Mouse (Mus musculus) limb, embryonic 15.5 days (tissue): Measurements from ENCODE around the gene Foxp1. TPM values are rescaled to one million over a fixed set of nuclear protein-coding genes. Genes with fewer than 3 reads are reported as not detected.

Experiments
- ATAC-seq: fragments of 200-750 bp; cut with Nextera tagmentation; 2 replicates; pipeline ENCODE4 v1.8.0; 2017; ENCODE audit warnings: low read depth, moderate TSS enrichment; ENCODE audit not compliant: insufficient number of reproducible peaks, low FRiP score, low TSS enrichment
- H3K27ac ChIP-seq: fragments of 300-500 bp; sonication (generic); 2 replicates; pipeline ENCODE4 v1.5.1; 2015; ENCODE audit warnings: moderate library complexity, mild to moderate bottlenecking, inconsistent platforms
- H3K27me3 ChIP-seq: fragments of 300-500 bp; sonication (generic); 2 replicates; pipeline ENCODE4 v1.6.1; 2015; ENCODE audit warnings: inconsistent platforms
- H3K36me3 ChIP-seq: fragments of 300-500 bp; sonication (generic); 2 replicates; pipeline ENCODE4 v1.6.1; 2015; ENCODE audit warnings: inconsistent platforms
- H3K4me1 ChIP-seq: fragments of 300-500 bp; sonication (generic); 2 replicates; pipeline ENCODE4 v1.6.1; 2015; ENCODE audit warnings: inconsistent platforms
- H3K4me2 ChIP-seq: fragments of 300-500 bp; sonication (generic); 2 replicates; pipeline ENCODE4 v1.6.1; 2015; ENCODE audit warnings: mild to moderate bottlenecking, inconsistent platforms
- H3K4me3 ChIP-seq: fragments of 300-500 bp; sonication (generic); 2 replicates; pipeline ENCODE4 v1.5.1; 2015; ENCODE audit warnings: mild to moderate bottlenecking, inconsistent platforms
- H3K9ac ChIP-seq: fragments of 300-500 bp; sonication (generic); 2 replicates; pipeline ENCODE4 v1.6.1; 2015; ENCODE audit warnings: inconsistent platforms
- H3K9me3 ChIP-seq: fragments of 300-500 bp; sonication (generic); 2 replicates; pipeline ENCODE4 v1.6.1; 2016; ENCODE audit warnings: inconsistent platforms
- WGBS: fragments of 180-500 bp; shearing (Covaris S2); methylation state at CpG from one replicate; pipeline ENCODE4 v1.1.7; 2015; 5-methylcytosine and 5-hydroxymethylcytosine counted together
- polyA plus RNA-seq: library from polyadenylated mRNA; unstranded; fragments of >200 nt; fragmentation: Nextera tagmentation; extraction: Ambion mirVana; gene quantifications from 2 replicates; pipeline ENCODE4 v1.2.1, GENCODE M21; 2015

The Foxp1 gene
- polyA plus RNA-seq, 1 experiment from 2014 or later = 142 TPM

- no peak for ATAC-seq
- no peaks in the 10 kb centered on the region for H3K27me3 ChIP-seq
- H3K4me3 ChIP-seq = no peak overlapping the region
- WGBS = 90% methylated on average over 3 of the region's 3 CpGs
- H3K9me3 ChIP-seq = no peaks in the 10 kb centered on the region
- peaks cover 6% of the 10 kb centered on the region; the same call in 1 of the 2 replicates for H3K4me1 ChIP-seq
- no peaks in the 10 kb centered on the region for H3K36me3 ChIP-seq
- H3K27ac ChIP-seq = no peak overlapping the region
- no peak overlapping the region for H3K9ac ChIP-seq
- no peak overlapping the region for H3K4me2 ChIP-seq
Measured at GRCm38 (mm10) chr6:99343815-99344214, 178.7 kb downstream of the Foxp1 start.

GRCm38 (mm10) chr6:99342416-99342815 lies 180.1 kb downstream of the Foxp1 start:
- ATAC-seq = no peak
- Histone ChIP-seq H3K4me2 (no peak overlapping the region), H3K9ac (no peak overlapping the region), H3K4me3 (no peak overlapping the region), H3K9me3 (no peaks in the 10 kb centered on the region), H3K27me3 (no peaks in the 10 kb centered on the region), H3K4me1 (peaks cover 18% of the 10 kb centered on the region), H3K36me3 (no peaks in the 10 kb centered on the region), H3K27ac (no peak overlapping the region)
- WGBS = 98% methylated on average over 3 of the region's 3 CpGs

- 65% methylated on average over 4 of the region's 4 CpGs for WGBS
- H3K36me3 ChIP-seq = no peaks in the 10 kb centered on the region
- no peak for ATAC-seq
Measured at GRCm38 (mm10) chr6:99340902-99341301, 181.6 kb downstream of the Foxp1 start.

GRCm38 (mm10) chr6:99339986-99340721 lies 182.4 kb downstream of the Foxp1 start:
- peaks cover 20% of the 10 kb centered on the region for H3K4me1 ChIP-seq
- H3K9me3 ChIP-seq = no peaks in the 10 kb centered on the region
- H3K4me3 ChIP-seq = no peak overlapping the region
- no peaks in the 10 kb centered on the region for H3K36me3 ChIP-seq
- WGBS = 63% methylated on average over 10 of the region's 10 CpGs
- H3K27ac ChIP-seq = no peak overlapping the region
- no peak overlapping the region for H3K4me2 ChIP-seq
- H3K9ac ChIP-seq = no peak overlapping the region
- ATAC-seq = no peak
- H3K27me3 ChIP-seq = no peaks in the 10 kb centered on the region

More at GRCm38 (mm10) chr6:99340902-99341301, 181.6 kb downstream of the Foxp1 start:
- Histone ChIP-seq H3K9me3 (no peaks in the 10 kb centered on the region), H3K4me2 (no peak overlapping the region), H3K4me1 (peaks cover 18% of the 10 kb centered on the region), H3K9ac (no peak overlapping the region), H3K27me3 (no peaks in the 10 kb centered on the region), H3K4me3 (no peak overlapping the region), H3K27ac (no peak overlapping the region)

- Histone ChIP-seq H3K4me1 (peaks cover 20% of the 10 kb centered on the region), H3K9me3 (no peaks in the 10 kb centered on the region), H3K27ac (no peak overlapping the region), H3K9ac (no peak overlapping the region), H3K27me3 (no peaks in the 10 kb centered on the region), H3K4me3 (no peak overlapping the region), H3K36me3 (no peaks in the 10 kb centered on the region), H3K4me2 (no peak overlapping the region)
- WGBS = 32% methylated on average over 5 of the region's 5 CpGs
- ATAC-seq = no peak
Measured at GRCm38 (mm10) chr6:99339343-99339620, 183.2 kb downstream of the Foxp1 start.

GRCm38 (mm10) chr6:99338593-99339342 lies 183.8 kb downstream of the Foxp1 start:
- no peak for ATAC-seq
- Histone ChIP-seq H3K9me3 (no peaks in the 10 kb centered on the region), H3K4me2 (no peak overlapping the region), H3K9ac (no peak overlapping the region), H3K36me3 (no peaks in the 10 kb centered on the region), H3K27me3 (no peaks in the 10 kb centered on the region), H3K27ac (no peak overlapping the region), H3K4me3 (no peak overlapping the region), H3K4me1 (peaks cover 20% of the 10 kb centered on the region)
- 56% methylated on average over 9 of the region's 9 CpGs for WGBS

GRCm38 (mm10) chr6:99338174-99338573 lies 184.3 kb downstream of the Foxp1 start:
- H3K9me3 ChIP-seq = no peaks in the 10 kb centered on the region
- H3K4me1 ChIP-seq = peaks cover 20% of the 10 kb centered on the region
- H3K27ac ChIP-seq = peak overlapping the region; percentile 47; the same call in 1 of the 2 replicates
- H3K4me3 ChIP-seq = no peak overlapping the region
- H3K4me2 ChIP-seq = no peak overlapping the region
- H3K27me3 ChIP-seq = no peaks in the 10 kb centered on the region
- H3K36me3 ChIP-seq = no peaks in the 10 kb centered on the region
- WGBS = 47% methylated on average over 3 of the region's 3 CpGs
- ATAC-seq = no peak
- H3K9ac ChIP-seq = no peak overlapping the region

- Histone ChIP-seq H3K4me1 (peaks cover 20% of the 10 kb centered on the region), H3K9me3 (no peaks in the 10 kb centered on the region), H3K4me2 (no peak overlapping the region), H3K4me3 (no peak overlapping the region), H3K36me3 (no peaks in the 10 kb centered on the region), H3K9ac (no peak overlapping the region), H3K27me3 (no peaks in the 10 kb centered on the region), H3K27ac (peak overlapping the region; percentile 47; the same call in 1 of the 2 replicates)
- 35% methylated on average over 6 of the region's 6 CpGs for WGBS
- no peak for ATAC-seq
Measured at GRCm38 (mm10) chr6:99337575-99337974, 184.9 kb downstream of the Foxp1 start.

- Histone ChIP-seq H3K9me3 (no peaks in the 10 kb centered on the region), H3K36me3 (no peaks in the 10 kb centered on the region), H3K4me1 (peaks cover 20% of the 10 kb centered on the region), H3K9ac (no peak overlapping the region), H3K4me2 (no peak overlapping the region), H3K27ac (no peak overlapping the region), H3K4me3 (no peak overlapping the region), H3K27me3 (no peaks in the 10 kb centered on the region)
- 30% methylated on average over 5 of the region's 5 CpGs for WGBS
- ATAC-seq = no peak
Measured at GRCm38 (mm10) chr6:99336191-99336590, 186.3 kb downstream of the Foxp1 start.

GRCm38 (mm10) chr6:99335174-99335830 lies 187.2 kb downstream of the Foxp1 start:
- no peak for ATAC-seq
- H3K9me3 ChIP-seq = no peaks in the 10 kb centered on the region
- H3K4me2 ChIP-seq = no peak overlapping the region
- H3K27me3 ChIP-seq = no peaks in the 10 kb centered on the region
- H3K4me1 ChIP-seq = peaks cover 20% of the 10 kb centered on the region
- H3K9ac ChIP-seq = no peak overlapping the region
- H3K4me3 ChIP-seq = no peak overlapping the region
- H3K27ac ChIP-seq = no peak overlapping the region
- WGBS = 50% methylated on average over 13 of the region's 13 CpGs
- no peaks in the 10 kb centered on the region for H3K36me3 ChIP-seq

- Histone ChIP-seq H3K4me2 (no peak overlapping the region), H3K4me1 (peaks cover 16% of the 10 kb centered on the region), H3K4me3 (no peak overlapping the region), H3K27ac (no peak overlapping the region), H3K36me3 (no peaks in the 10 kb centered on the region), H3K9ac (no peak overlapping the region), H3K9me3 (no peaks in the 10 kb centered on the region), H3K27me3 (no peaks in the 10 kb centered on the region)
- WGBS = 93% methylated on average over 3 of the region's 3 CpGs
- ATAC-seq = no peak
Measured at GRCm38 (mm10) chr6:99334255-99334654, 188.3 kb downstream of the Foxp1 start.

GRCm38 (mm10) chr6:99333127-99333526 lies 189.4 kb downstream of the Foxp1 start:
- no peak for ATAC-seq
- Histone ChIP-seq H3K4me1 (peaks cover 8% of the 10 kb centered on the region), H3K4me3 (no peak overlapping the region), H3K27me3 (no peaks in the 10 kb centered on the region), H3K9ac (no peak overlapping the region), H3K36me3 (no peaks in the 10 kb centered on the region), H3K9me3 (no peaks in the 10 kb centered on the region), H3K27ac (no peak overlapping the region), H3K4me2 (no peak overlapping the region)
- 79% methylated on average over 5 of the region's 5 CpGs for WGBS
